Mouse (Mus musculus) cerebellum, adult 11 months (tissue): ENCODE data around the gene Gm20431.
"Not testable (repeated sequence)": the region's sequence is repeated elsewhere in the genome, so short reads cannot be mapped to it uniquely, and the experiment has no call there.

ENCODE experiments used
- DNase-seq: peaks from one replicate; pipeline ENCODE4 v3.0.0; 2022

Gene Gm20431

DNA sequence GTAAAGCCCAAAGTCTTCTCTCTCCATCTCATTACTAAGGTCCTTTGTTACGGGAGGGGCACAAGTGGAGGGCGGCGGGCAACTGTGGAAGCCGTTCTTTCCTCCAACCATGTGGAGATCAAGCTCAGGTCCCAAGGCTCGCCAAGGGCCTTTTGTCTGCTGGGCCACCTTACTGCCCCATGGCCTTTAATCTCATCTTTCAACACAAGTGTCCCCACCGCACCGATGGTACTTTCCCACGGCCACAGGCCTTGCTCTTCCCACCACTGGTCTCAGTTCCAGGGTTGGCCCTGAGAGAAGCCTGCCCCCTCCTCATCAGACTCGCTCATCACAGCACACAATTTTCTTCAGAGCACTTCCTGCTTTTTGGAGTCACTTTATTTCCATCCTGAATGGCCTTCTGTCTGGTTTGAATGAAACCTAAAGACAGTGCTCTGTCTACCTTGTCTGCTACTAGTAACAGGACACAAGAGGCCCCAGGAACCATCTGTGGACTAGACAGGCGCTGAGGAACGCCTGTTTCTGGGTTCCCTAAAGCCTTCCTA, 31.6 kb downstream of the Gm20431 start:
- no peak for DNase-seq

DNA sequence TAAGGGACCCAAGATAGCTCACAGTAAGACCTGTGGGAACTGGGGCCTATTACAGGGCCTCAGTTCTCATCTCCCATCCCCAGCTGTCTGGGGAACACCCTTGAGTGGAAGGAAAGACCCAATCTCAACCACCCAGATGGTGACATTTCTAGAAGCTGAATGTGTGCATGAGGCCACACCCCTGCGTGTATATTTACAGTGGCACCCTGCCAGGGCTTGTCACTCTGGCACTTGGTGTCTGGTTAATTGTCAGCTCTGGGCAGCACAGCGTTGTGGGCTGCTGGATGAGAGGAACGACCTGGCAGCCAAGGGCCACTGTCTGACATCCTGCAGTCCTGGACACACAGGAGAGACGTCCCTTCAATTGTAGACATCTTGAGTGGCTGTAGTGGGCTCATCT, 32.4 kb downstream of the Gm20431 start:
- DNase-seq, result no peak

DNA sequence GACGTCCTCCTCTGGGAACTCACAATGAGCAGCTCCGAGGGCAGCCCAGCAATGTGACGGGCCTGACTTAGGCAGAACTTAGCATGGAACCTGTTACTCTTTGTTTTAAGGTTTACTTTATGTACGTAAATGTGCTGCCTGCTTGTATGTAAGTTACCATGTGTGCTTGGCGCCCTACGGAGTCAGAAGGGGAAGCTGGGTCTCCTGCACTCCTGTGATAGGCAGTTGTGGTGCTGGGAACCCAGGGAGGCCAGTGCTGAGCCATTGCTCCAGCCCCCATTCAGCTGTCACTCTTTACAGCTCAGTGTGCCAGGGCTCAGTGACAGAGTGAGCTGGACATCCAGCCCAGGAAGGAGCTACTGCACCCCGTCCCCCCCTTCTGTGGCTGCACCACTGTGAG, 34.3 kb downstream of the Gm20431 start:
- DNase-seq, result no peak

DNA sequence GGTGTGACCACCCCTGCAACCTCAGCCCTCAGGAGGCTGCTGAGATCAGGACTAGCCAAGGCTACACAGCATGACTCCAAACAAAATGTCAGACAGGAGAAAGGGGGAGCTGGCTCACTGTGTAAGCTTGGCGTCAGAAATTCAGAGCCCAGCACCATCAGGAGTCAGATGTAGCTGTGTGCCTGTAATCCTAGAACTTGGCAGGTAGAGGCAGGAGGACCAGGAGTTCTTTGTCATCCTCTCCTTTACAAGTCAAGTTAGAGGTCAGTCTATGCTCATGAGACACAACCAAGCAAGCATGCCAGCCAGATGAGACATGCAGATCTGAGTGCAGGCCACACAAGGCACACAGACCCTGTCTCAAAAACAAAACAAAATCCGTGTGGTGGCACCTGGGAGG, 35.6 kb downstream of the Gm20431 start:
- DNase-seq, result no peak

DNA sequence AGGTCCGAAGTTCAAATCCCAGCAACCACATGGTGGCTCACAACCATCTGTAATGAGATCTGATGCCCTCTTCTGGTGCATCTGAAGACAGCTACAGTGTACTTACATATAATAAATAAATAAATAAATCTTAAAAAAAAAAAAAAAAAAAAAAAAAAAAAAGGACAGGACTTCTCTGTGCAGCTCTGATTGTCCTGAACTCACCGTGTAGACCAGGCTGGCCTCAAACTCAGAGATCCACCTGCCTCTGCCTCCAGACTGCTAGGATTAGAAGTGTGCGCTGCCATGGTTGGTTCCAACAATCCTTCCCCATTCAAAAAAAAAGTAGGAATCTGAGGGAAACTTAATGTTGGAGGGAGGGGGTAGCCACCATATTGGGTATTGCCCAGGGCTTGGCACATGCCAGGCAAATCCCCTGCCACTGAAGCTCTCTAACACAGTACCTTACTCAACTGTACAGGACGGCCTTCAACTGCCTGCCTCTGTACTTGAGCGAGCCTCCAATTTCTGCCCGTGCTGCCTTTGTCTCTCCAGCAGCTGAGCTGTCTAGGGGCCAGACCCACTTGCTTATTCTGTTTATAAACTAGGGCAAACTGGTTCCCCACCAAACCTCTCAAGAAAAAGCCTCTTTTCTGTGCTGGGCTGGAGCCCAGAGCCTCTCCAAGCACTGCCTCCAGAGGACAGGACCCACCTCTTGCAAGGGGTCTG, 36.8 kb downstream of the Gm20431 start:
- no peak for DNase-seq

DNA sequence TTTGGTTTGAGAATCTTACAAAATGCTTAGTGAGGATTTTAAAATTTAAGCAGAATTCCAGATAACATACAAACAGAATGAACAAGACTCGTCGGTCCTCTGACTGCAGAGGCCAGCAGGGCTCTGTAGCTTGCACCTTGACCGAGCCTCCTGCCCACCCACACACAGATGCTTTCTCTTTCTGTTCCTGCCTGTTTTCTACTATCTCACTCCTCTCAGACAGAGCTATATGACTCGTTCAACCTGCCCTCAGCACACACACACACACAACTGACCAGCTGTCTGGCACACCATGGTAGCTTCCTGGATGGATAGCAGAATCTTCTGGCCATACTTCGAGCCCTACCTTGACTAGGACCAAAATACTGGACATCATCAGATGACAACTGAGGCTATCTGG, 38.3 kb downstream of the Gm20431 start:
- no peak for DNase-seq

DNA sequence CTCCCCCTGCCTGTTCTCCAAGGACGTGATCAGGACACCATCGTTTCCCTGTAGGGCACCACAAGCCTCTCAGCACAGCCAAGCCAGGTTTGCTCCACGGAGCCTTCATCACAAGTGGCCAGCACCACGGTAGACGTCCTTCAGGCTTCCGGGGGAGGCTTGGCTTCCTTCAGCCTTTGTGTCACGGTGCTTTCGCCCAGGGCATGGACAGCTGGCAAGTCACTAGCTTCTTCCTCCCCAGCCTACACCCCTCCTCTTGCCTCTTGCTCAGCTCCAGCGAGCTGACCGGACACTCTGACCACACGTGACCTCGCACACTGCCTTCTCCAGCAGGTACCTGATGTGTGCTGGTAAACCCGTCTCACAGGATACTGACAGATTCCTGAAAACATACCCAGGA, 38.9 kb downstream of the Gm20431 start:
- peak; percentile 39 for DNase-seq

DNA sequence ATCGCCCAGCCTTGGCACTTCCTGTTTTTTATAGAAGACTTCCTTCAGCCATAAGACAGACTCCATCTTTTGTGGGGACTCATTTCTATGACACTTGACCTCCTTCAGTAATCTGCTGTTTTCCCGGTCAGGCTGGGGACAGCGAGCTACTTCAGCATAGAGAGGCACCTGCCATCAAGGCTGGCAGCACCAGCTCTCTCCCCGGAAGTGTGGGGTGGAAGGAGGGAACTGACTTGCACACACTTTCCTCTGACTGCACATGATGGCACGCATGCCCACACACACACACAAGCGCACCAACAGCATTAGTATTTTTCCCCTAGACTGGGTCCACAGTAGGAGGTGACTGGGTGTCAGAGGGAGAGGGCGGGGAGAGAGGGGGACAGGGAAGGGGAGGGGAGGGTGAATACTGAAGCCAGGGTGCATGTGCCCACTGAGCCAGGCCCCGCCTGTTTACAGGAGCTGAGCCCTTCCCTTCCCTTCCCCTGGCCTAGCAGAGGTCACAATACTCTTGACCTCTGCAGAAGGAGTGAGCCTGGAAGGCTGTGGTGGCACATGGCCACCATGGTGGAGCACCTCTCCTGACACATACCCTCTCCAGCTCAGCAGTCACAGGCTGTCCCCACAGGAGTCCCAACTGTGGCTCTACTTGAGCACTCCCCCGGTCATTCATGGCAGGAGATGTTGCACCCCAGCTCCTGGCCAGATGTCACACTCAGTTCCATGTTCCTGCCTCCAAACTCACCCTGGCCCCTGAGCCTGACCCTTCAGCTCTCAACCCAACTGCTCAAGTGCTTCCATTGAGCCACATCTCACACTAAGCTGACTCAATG, 39.8 kb downstream of the Gm20431 start:
- DNase-seq, result no peak

DNA sequence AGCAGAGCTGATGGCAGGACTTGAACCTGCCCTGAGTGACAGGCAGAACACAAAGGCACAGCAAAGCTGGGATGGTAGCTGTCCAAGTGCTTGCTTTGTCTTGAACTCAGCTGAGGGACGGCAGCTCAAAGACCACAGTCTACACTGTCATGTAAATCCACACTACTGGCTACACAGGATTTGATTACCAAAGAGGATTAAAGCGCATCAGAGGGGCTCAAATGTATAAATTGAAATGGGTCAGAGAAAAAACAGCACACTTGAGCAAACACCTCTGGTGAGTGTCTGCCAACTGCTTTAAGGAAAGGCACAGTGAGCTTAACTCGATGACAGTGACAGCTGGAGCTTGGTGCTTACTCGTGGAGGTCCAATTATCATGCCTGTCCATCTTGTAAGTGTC, 43.8 kb downstream of the Gm20431 start:
- no peak for DNase-seq

DNA sequence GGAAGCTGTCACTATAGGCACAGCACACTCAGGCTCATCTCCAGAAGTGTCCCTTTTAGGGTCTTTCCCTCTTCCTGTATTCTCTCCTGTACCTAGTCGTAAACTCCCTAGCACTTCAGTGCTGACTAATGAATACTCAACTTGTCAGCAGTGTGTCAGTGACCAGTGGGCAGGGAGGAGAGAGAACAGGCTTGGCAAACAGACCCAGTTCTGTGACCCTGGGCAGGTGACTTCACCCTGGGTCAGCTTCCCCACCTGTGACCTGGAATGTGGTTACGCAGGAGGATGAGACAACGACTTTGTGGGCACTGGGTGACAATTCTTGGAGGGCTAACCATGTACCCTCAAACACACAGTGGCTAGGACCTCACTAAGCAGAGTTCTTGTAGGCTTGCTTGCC, 44.3 kb downstream of the Gm20431 start:
- no peak for DNase-seq

DNA sequence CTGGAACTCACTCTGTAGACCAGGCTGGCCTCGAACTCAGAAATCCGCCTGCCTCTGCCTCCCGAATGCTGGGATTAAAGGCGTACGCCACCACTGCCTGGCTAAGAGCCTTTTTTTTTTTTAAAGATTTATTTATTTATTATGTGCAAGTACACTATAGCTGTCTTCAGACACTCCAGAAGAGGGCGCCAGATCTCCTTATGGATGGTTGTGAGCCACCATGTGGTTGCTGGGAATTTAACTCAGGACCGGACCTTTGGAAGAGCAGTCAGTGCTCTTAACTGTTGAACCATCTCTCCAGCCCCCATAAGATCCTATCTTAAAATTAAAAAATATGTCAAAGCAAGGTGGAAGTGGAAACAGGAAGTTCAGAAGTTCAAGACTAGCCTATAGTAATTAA, 48.0 kb downstream of the Gm20431 start:
- not testable (repeated sequence) for DNase-seq

DNA sequence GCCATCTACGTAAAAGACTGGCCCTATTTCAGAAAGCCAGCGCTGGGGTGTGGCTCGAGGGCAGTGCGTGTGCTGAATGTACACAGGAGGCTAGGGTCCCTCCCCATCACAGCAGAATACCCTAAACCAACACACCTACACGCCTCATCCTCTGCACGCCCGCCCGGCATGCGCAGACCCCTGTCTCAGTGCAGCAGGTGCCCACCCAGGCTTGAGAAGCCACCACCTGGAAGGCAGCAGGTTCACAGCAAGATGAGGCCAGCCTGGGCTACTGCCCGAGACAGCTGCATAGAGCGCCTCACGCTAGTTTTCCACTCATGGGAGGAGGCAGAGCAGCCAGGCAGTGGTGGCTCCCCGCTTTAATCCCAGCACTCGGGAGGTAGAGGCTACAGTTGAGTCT, 49.2 kb downstream of the Gm20431 start:
- DNase-seq, result no peak

DNA sequence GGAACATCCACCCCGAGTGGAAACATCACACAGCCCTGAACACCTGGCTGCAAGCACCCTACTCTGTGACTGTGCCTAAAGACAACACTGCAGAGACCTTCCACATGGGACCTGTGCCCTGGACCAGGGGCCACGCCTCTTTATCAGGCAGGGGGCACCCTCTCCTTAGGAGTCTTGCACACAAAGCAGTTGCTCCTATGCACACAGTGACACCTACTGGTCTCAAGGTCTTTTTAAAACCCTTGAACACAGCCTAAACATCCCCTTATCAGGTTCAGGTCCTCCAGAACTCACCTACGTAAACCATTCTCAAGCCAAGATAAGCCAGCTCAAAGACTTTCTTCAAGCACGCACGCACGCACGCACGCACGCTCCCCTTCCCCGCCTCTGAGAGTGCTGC, 50.0 kb downstream of the Gm20431 start:
- no peak for DNase-seq

DNA sequence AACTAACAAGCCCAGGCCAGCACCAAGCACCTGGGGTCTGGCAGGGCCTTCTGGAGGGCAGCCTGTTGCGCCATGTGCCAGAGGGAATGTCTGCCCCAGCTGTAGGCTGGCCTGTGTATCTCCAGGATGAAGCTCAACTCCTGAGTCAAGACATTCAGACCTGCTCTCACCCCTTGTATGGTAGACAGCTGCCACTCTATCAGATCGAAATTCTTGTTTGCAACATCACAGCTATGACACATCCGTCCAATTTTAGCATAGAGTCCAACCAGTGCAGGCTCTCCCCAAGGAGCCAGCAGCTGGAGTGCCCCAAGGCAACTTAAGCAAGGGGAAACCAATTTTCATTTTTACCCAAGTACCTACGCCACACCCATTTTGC, 54.6 kb downstream of the Gm20431 start:
- no peak for DNase-seq

DNA sequence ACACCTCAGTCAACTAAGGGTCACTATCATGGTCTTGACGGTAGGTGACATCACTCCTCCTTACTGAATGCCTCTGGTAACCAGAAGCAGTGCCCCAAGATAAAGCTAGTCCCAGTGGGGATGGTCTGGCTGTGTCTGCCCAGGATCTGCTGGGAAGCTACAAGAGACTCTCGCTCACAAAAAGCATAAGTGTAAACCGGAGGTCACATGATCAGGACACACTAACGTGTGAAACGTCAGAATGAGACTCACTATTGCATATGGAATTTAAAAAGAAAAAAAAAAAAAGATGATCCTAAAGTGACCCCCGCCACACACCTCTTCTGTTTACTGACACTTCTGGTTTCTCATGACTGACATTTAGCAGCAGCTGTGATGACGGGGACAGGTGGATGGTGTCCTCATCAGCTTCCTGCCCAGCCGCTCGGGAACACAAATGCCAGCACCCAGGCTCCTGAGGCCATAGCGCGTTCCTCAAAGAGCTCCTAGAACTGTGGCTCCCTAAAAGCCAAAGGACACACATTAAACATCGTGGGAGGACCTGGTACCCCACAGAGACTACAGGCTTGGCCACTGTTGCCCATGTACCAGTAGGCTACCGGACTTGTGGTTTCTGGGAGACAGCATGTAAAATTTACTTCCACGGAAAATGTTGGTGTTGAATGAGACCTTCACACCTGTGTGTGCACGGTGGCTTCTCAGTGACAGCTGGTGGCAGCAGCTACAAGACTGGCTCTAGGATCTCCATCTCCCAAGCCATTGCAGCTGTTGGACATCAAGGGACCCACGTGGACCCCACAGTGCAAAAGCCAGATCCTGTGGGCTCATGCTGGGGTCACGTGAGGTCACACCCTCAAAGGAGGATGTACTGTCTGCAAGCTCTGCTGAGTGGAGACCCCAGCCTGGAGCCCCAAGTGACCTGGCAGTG, 55.2 kb downstream of the Gm20431 start:
- DNase-seq, result no peak

DNA sequence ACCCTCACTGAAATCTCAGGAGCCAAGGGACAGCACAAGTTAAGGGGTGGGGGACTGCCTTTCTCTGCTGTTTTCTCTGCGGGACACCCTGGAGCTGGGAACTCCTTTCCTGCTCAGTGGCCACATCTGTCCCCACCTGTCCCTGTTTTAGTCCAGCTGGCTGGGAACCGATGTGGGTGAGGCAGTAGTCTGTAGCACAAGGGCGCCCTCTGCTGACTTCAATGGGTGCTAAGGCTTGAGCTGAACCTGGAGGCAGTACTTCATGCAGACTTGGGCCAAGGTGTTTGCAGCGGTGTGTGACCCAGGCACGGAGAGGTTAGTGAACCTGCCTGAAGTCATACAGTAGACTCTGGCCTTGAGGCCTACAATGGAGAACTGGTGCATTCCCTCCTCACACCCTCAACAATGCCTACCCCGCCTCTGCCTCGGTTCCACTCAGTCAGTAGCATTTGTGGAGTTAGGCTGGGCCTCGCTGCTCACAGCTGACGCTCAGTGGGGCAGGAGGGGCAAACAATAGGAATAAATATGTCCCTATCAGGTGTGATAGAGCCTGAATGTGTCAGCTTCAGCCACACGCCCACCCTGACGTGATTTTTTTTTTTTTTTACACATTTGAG, 56.0 kb downstream of the Gm20431 start:
- DNase-seq, result peak; percentile 70

DNA sequence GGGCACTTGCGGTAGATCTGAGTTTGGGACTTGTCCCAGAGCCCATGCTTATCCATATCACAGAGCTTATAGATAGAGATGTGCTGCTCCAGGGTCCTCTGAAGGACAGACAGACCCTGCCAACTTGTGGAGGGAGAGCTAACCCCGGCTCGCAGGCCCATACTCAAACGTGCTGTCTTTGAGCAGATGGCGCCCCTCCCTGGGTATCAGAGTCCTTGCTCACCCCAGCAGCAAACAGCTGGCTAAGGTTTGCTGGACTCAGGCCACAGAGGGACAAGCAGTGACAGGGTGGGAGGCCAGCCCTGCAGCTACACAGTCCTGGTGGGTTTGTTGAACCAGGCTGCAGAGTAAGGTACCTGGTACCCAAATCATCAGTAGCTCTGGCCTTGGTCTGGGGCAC, 58.3 kb downstream of the Gm20431 start:
- no peak for DNase-seq

DNA sequence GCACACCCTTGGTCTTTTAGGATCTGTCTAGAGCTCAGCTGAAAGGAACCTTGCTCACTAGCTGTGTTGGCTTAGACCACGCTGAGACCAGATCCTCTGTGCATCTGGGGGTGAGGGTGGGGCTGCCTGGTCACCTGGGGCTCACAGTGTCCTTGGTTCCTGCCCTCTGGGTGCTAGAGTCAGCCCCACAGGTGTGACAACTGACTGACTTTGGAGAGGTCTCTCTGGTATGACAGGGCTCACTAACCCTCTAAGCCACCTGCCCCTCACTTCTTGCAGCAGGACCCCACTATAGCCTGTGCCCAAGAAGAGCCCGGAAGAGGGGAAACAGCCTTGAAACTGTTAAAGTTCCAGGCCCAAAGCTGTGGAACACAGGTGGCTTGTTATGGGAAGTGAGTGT, 58.9 kb downstream of the Gm20431 start:
- no peak for DNase-seq

DNA sequence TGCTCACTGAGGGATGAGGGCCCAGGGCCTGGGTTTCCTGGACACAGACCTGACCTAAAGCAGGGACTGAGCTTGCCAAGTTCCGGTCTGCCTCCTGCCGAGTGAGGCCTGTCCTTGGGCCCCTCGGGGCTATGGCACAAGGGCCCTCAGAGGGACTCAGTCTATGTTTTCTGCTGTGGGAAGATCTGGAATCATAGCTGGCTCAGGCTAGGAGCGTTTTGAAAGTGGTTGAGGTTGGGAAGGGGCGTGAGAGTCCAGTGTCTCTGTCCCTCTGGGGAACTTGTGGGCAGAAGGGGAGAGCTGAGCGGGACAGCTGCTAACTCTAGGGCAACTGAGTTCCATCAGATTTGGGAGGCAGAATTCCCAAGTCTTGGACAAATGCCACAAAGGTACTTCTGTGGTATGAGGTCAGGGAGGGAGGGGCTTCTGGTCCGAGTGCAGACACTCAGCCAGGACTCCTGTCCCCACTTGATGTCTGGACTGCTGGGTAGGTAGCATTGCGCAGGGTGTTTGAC, 60.8 kb downstream of the Gm20431 start:
- DNase-seq, result no peak

DNA sequence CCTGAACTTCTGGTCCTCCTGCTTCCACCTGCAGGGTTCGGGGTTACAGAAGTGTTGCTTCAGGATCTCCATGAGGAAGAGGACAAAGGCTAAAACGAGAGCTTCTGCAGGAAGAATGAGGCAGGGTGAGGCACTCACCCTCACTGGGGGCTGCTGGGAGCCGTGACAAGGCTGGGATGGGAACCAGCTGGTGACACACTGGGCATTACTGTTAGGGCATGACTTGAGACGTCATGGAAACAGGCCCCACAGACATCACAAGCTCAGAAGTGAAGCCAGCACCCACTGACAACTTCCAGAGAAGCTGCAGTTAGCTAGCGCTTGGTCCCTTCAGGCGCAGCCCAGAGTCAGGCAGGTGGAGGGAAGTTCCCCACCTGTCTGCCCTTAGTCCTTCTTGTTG, 61.4 kb downstream of the Gm20431 start:
- DNase-seq, result no peak

DNA sequence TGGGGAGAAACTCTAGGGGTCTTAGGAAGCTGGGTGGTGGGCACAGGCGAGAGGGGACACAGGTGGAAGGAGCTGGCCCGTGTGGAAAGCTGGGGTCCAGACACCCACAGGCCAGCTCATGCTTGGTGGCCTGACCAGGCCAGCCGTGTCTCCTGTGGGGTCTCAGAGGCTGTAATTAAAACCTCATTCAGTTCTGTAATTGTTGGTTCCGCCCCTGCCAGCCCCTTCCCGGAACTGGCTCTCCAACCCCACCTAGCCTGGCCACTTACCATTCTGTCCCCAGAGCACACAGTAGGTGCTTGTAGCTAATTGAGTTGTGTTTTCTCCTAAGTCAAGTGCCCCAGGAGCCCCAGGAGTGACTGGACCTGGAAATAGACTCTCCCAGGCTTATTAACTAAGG, 62.1 kb downstream of the Gm20431 start:
- DNase-seq, result no peak

DNA sequence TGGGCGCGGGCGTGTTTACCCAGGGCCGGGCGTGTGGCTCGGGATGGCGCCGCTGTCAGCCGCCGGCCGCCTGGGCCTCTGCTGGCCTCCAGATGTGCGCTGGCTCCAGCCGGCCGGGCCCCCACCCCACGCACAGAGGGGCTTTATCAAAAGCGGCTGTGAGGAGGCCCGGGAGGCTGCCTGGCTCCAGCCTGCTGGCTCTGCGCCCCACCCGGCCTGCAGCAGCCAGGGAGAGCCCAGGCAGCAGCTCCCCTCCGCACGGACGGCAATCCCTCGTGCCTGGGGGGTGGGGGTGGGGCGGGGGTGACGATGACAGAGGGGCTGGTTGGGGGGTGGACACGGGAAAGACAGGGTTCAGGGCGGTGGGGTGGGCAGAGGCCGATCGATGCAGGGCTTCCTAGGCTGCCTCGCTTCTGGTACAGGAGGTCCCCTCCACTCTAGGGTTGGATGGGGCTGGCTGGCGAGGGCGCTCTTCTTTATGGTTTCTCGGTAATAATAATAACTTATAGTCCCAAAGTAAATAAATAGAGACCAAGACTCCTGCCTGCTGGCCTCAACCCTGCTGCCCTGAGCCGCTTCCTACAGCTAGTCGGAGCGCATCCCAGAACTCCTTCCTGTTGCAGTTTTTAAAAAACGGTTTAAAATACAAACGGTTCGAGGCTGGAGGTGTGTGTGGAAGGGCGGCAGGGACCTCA, 63.7 kb downstream of the Gm20431 start:
- no peak for DNase-seq
